Mouse (Mus musculus): ENCODE measurements around the gene Larp1. TPM values are rescaled to one million over a fixed set of nuclear protein-coding genes. Genes with fewer than 3 reads are reported as not detected.

Larp1 gene
- total RNA-seq (2014; rRNA removed) (51.8 and 53.1 TPM in 2 replicates), polyA plus RNA-seq (2015; fragmentation: Nextera tagmentation; extraction: Ambion mirVana) (14.7 and 15.7 TPM in 2 replicates)

DNA sequence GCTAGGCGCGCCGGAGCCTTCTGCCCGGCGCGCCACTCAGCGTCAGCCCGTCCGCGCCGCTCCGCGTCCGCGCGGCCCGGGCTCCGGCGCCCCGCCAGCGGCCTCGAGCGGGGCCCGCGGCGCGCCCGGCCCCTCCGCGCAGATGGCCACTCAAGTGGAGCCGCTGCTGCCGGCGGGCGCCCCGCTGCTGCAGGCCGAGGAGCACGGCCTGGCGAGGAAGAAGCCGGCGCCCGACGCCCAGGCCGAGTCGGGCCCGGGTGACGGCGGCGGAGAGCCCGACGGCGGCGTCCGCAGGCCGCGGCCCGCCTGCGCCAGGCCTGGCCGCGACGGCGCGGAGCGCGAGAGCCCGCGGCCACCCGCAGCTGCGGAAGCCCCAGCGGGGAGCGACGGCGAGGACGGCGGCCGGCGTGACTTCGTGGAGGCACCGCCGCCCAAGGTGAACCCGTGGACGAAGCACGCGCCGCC is at the start of gene Larp1:
Larp1 (plus strand) TSS at position 14 of the 465 bp plus-strand sequence.
- 0% methylated on average over 21 of the region's 84 CpGs for WGBS
- Histone ChIP-seq H3K4me1 (ENCODE audit: insufficient read depth, low read length) (peaks cover 11% of the 10 kb centered on the region; the same call in 1 of the 2 replicates), H3K9me3 (ENCODE audit: low read length) (no peaks in the 10 kb centered on the region), H3K4me3 (ENCODE audit: low read depth, low read length) (peak within 1 kb of the TSS; percentile 96), H3K9ac (replicated peaks; ENCODE audit: low read length, poor library complexity, severe bottlenecking) (peak within 1 kb of the TSS; percentile 77), H3K27me3 (ENCODE audit: insufficient read depth, low read length) (no peaks in the 10 kb centered on the region), H3K36me3 (ENCODE audit: insufficient read depth, low read length) (no peaks in the 10 kb centered on the region), H3K27ac (ENCODE audit: low read depth, low read length) (peak within 1 kb of the TSS; percentile 89), H3K4me2 (ENCODE audit: low read depth, low read length, poor library complexity, severe bottlenecking) (peak within 1 kb of the TSS; percentile 91)
- DNase-seq (ENCODE audit: low spot score): no peak
- peak; percentile 45 for ATAC-seq (ENCODE audit: low FRiP score)
- TF ChIP-seq CTCF (IDR thresholded peaks at IDR 0.05): no peak

DNA sequence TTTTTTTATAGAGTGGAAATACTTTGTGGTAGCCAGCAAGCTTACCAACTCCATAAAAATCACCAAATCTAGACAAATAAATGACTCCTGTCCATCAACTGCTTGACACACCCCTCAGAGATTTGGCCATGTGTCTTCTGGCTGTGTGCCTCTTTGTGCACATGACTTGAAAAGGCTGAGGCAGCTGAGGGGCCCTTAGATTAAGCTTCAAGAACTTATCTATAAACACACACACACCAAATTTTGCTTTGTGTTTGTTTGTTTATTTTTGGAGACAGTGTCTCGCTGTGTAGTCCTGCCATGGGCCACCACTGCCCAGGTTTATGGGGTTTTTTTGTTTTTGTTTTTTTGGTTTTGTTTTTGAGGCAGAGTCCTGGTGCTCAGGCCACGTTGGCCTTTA is 48.9 kb upstream of the Larp1 start:
- Histone ChIP-seq H3K4me3 (ENCODE audit: low read depth, low read length) (no peak overlapping the region), H3K9ac (replicated peaks; ENCODE audit: low read length, poor library complexity, severe bottlenecking) (no peak overlapping the region), H3K4me1 (ENCODE audit: insufficient read depth, low read length) (no peaks in the 10 kb centered on the region), H3K9me3 (ENCODE audit: low read length) (no peaks in the 10 kb centered on the region), H3K27me3 (ENCODE audit: insufficient read depth, low read length) (no peaks in the 10 kb centered on the region), H3K36me3 (ENCODE audit: insufficient read depth, low read length) (no peaks in the 10 kb centered on the region), H3K27ac (ENCODE audit: low read depth, low read length) (no peak overlapping the region), H3K4me2 (ENCODE audit: low read depth, low read length, poor library complexity, severe bottlenecking) (no peak overlapping the region)
- ATAC-seq (ENCODE audit: low FRiP score): no peak
- DNase-seq (ENCODE audit: low spot score): no peak
- 88% methylated on average over 2 of the region's 2 CpGs for WGBS
- TF ChIP-seq CTCF (IDR thresholded peaks at IDR 0.05): no peak

DNA sequence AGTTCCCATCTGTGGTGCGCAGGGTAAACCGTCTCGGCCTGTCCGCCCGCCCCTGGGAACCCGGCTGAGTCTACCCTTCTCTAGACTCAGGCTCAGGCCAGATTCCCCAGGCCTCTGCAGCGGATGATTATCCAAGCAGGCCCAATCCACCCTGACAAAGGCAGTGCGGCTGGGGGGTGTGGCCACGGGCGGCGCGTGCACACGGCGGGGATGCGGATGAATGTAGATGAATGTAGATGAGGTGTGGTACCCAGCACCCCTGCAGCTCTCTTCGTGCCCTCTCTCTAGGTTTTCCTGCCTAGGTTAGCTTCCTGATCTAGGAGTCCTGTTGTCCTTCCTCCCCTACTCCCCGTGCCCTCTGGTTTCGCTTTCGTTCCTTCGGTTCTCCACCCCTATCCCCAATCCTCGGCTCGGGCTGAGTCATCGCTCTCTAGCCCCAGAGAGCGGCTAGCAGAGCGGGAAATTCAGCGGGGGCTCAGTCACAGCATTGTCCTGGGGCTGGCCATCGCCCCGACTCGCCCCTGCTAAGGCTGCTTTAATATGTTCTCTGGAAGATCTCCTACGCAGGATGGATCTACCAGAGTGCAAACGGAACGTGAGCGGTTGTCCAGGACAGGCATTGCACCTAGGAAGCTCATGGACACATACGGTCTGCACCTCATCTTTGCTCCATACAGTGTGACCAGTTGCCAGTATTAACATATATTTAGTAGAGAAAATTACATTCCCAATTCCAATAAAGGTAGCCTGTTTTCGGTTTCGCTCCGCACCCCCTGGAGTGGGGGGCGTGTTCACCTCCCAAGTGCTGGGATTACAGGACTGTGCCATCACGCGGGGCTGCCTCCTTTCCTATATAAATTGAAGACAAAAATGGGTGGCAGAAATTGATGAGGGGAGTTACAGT is 46.2 kb upstream of the Larp1 start:
- Histone ChIP-seq H3K4me3 (ENCODE audit: low read depth, low read length) (peak overlapping the region; percentile 47), H3K9ac (replicated peaks; ENCODE audit: low read length, poor library complexity, severe bottlenecking) (peak overlapping the region; percentile 76), H3K4me2 (ENCODE audit: low read depth, low read length, poor library complexity, severe bottlenecking) (peak overlapping the region; percentile 84), H3K4me1 (ENCODE audit: insufficient read depth, low read length) (no peaks in the 10 kb centered on the region), H3K27me3 (ENCODE audit: insufficient read depth, low read length) (no peaks in the 10 kb centered on the region), H3K36me3 (ENCODE audit: insufficient read depth, low read length) (no peaks in the 10 kb centered on the region), H3K9me3 (ENCODE audit: low read length) (no peaks in the 10 kb centered on the region), H3K27ac (ENCODE audit: low read depth, low read length) (peak overlapping the region; percentile 91)
- ATAC-seq (ENCODE audit: low FRiP score) (peak; percentile 93), DNase-seq (ENCODE audit: low spot score) (peak; percentile 87)
- WGBS: under 1% methylated on average over 40 of the region's 40 CpGs
- no peak; the same call in 1 of the 2 replicates for TF ChIP-seq CTCF (IDR thresholded peaks at IDR 0.05)

DNA sequence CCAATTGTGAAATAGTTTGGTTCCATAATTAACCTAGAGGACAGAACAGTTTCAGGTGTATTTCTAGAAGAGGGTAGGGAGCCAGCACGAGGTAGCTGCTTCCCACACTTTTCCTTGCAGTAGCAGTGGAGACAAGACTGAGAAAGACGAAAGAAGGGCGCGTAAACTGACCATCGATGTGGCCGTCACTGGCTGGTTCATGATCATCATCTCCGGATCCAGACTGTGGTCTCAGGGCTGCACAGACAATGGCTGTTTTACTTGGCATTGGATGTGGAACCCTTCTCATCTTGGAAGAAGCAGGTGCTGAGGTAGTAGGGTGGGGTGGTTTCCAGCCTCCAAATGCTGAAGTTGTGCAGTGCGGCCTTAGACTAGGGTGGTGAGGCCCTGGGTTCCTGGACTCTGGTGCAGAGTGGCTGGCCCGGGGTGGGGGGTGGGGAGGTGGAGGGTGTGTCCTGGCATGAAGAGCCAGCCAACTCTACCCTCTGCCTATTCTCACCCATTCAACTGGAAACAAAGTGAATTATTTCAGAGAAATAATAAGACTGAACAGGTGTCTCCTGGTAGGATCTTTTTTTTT is 45.5 kb upstream of the Larp1 start:
- WGBS: 35% methylated on average over 9 of the region's 9 CpGs
- H3K9ac ChIP-seq (replicated peaks; ENCODE audit: low read length, poor library complexity, severe bottlenecking): no peak overlapping the region; the same call in 1 of the 2 replicates
- TF ChIP-seq CTCF (IDR thresholded peaks at IDR 0.05): no peak
- ATAC-seq (ENCODE audit: low FRiP score): no peak
- peak overlapping the region; percentile 47; the same call in 1 of the 2 replicates for H3K4me3 ChIP-seq (ENCODE audit: low read depth, low read length)
- no peak for DNase-seq (ENCODE audit: low spot score)
- no peaks in the 10 kb centered on the region for H3K36me3 ChIP-seq (ENCODE audit: insufficient read depth, low read length)
- no peaks in the 10 kb centered on the region for H3K4me1 ChIP-seq (ENCODE audit: insufficient read depth, low read length)
- no peaks in the 10 kb centered on the region for H3K27me3 ChIP-seq (ENCODE audit: insufficient read depth, low read length)
- peak overlapping the region; percentile 91 for H3K27ac ChIP-seq (ENCODE audit: low read depth, low read length)
- H3K9me3 ChIP-seq (ENCODE audit: low read length): no peaks in the 10 kb centered on the region
- peak overlapping the region; percentile 84 for H3K4me2 ChIP-seq (ENCODE audit: low read depth, low read length, poor library complexity, severe bottlenecking)

DNA sequence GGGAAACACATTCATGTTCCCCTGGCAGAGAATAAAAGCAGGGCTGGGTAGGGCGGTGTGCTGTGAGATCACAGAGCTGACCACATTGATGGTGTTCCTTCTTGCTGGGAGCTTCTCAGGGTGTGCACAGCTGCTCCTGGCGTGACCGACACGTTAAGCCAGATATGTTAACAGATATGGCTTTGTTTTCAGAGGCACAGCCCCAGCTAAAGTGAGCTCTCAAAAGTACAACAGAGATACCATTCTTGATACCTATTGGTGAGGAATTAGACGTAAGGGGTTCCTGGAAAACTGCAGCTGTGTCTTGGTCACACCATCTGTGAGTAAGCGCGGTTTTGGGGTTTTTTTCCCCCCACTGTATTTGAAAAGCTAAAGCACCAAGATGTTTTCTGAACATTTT is 42.2 kb upstream of the Larp1 start:
- no peak overlapping the region for H3K27ac ChIP-seq (ENCODE audit: low read depth, low read length)
- H3K9ac ChIP-seq (replicated peaks; ENCODE audit: low read length, poor library complexity, severe bottlenecking): no peak overlapping the region
- no peaks in the 10 kb centered on the region for H3K27me3 ChIP-seq (ENCODE audit: insufficient read depth, low read length)
- no peak for ATAC-seq (ENCODE audit: low FRiP score)
- no peaks in the 10 kb centered on the region for H3K4me1 ChIP-seq (ENCODE audit: insufficient read depth, low read length)
- DNase-seq (ENCODE audit: low spot score): no peak
- H3K36me3 ChIP-seq (ENCODE audit: insufficient read depth, low read length): no peaks in the 10 kb centered on the region
- WGBS: 61% methylated on average over 7 of the region's 7 CpGs
- H3K4me2 ChIP-seq (ENCODE audit: low read depth, low read length, poor library complexity, severe bottlenecking): no peak overlapping the region
- H3K4me3 ChIP-seq (ENCODE audit: low read depth, low read length): no peak overlapping the region
- no peaks in the 10 kb centered on the region for H3K9me3 ChIP-seq (ENCODE audit: low read length)
- TF ChIP-seq CTCF (IDR thresholded peaks at IDR 0.05): no peak

DNA sequence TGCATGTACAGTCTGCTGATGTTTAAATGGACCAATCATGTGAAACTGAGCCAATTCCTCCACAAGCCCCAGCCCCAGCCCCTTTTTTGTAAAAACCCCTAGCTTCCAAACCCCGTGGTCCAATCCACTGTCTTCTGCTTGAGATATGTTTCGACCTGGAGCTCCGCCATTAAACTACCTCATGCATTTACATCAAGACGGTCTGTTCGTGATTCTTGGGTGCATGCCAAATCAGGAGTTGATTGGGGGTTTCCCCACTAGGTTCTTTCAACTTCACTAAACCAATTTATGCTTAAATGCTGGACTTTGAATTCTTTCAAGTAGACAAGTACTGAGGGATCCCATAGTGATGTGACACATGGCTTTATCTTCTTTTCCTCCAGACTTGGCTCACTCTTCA is 40.6 kb upstream of the Larp1 start:
- no peak for TF ChIP-seq CTCF (IDR thresholded peaks at IDR 0.05)
- Histone ChIP-seq H3K27me3 (ENCODE audit: insufficient read depth, low read length) (no peaks in the 10 kb centered on the region), H3K4me2 (ENCODE audit: low read depth, low read length, poor library complexity, severe bottlenecking) (no peak overlapping the region), H3K9me3 (ENCODE audit: low read length) (no peaks in the 10 kb centered on the region), H3K4me3 (ENCODE audit: low read depth, low read length) (no peak overlapping the region), H3K4me1 (ENCODE audit: insufficient read depth, low read length) (no peaks in the 10 kb centered on the region), H3K27ac (ENCODE audit: low read depth, low read length) (no peak overlapping the region), H3K36me3 (ENCODE audit: insufficient read depth, low read length) (no peaks in the 10 kb centered on the region), H3K9ac (replicated peaks; ENCODE audit: low read length, poor library complexity, severe bottlenecking) (no peak overlapping the region)
- DNase-seq (ENCODE audit: low spot score) (no peak), ATAC-seq (ENCODE audit: low FRiP score) (no peak)
- WGBS: 76% methylated on average over 5 of the region's 5 CpGs
